Mouse (Mus musculus): ENCODE data around the gene Nphp3.

Nphp3 gene

DNA sequence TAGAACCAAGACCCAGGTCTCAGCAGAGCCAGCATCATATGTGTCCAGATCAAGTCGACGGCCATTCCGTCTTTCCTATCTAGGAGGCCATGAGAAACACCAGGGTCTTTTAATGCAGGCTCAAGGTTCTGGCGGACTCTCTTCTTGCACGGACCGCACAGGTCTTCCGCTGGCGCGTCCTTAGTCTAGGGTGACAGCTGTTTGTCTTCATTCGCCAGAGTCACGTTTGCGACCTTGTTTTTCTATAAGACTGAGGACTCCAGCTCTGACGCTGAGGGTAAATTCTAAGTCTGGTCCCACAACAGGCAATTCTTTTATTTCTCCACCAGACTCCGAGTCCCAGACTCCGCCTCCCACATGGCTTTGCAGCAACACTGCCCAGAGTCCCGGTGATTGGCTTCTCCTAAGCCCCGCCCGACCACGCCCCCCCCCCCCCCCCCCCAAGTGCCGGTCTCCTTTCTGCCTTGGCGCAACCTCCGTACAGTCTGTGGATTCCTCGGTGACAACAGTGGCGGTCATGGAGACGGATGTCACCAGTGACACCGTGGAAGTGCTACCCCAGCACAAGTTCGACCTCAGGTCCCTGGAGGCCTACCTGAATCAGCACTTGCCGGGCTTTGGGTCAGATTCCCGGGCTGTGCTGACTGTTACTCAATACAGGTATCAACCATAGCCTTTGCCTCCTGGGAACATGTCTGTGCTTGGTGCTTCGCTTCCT, 61.1 kb downstream of the Nphp3 start, which contains the start of gene Acad11:
TSS of gene Acad11 (plus strand) at position 134 of the 718 bp plus-strand sequence.
- DNase-seq (ENCODE audit: low spot score in 2 of 2): peak; percentile 75 to 79

GRCm38 (mm10) chr9:104064571-104064970, 62.2 kb downstream of the Nphp3 start:
- no peak for DNase-seq (ENCODE audit: low spot score in 2 of 2)

- no peak for DNase-seq (ENCODE audit: low spot score in 2 of 2)
These were observed 67.9 kb downstream of the Nphp3 start for GRCm38 (mm10) chr9:104070241-104070640.

DNA sequence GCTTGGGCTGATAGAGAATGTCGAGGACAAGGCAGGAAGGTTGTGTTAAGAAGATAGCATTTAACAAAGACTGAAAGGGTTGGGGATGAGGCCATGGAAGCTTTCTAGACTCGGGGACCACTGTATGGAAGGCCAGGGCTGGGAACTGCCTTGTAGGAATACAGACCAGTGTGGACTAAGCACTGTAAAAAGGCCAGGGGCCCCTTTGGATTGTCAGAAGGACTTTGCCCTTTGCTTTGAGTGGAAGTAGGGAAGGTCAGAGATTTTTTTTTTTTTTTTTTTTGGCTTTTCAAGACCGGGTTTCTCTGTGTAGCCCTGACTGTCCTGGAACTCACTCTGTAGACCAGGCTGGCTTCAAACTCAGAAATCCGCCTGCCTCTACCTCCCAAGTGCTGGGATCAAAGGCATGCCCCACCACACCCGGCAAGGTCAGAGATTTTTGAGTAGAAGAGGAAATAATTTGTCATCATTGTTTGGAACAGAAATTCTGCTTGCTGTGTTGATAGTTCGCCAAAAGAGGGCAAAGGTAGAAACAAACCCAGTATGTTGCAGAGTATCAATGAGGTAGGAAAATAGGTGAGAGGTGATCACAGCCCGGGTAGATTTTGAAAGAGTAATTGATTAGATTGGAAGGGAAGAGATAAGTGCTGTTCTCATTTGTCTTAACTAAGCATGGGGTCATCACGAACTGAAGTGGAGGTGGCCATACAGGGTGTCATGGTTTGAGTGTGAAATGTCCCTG, 68.7 kb downstream of the Nphp3 start:
- DNase-seq (ENCODE audit: low spot score in 2 of 2): no peak

- no peak for DNase-seq (ENCODE audit: low spot score in 2 of 2)
These were observed 73.5 kb downstream of the Nphp3 start for GRCm38 (mm10) chr9:104075808-104076207.

DNA sequence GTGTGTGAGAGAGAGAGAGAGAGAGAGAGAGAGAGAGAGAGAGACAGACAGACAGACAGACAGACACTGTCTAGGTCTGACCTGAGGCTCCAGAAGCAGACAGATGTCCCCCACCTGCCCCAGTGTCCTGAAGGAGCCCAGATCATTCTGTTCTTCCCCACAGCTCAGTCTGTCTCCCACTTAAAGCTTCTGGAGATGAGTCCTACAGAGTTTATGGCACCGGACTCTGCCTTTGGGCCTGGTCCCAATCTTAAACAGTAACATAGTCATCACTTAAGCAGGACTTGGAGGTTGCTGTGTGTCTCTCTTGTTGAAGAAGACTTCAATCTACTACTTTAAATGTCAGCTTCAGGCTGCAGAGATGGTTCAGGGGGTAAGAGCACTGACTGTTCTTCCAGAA, 76.4 kb downstream of the Nphp3 start:
- no peak for DNase-seq (ENCODE audit: low spot score in 2 of 2)

DNA sequence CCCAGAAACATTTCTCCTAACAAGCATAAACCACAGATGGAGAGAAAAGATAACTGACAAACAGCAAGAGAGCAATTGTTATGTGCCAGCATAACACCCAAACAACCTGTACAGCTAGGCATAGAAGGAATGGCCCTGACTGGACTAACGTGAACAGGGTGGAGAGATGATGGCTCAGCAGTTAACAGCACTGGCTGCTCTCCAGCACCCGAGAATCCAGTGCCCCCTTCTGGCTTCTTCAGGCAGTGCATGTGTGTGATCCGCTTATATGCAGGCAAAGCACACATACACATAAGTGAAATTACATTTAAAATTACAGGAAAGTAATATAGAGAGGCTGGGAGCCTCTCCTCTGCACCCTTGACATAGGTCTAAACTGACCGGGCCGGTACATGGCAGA, 77.0 kb downstream of the Nphp3 start:
- DNase-seq (ENCODE audit: low spot score in 2 of 2): peak in 1 of 2 experiments; percentile 35

DNA sequence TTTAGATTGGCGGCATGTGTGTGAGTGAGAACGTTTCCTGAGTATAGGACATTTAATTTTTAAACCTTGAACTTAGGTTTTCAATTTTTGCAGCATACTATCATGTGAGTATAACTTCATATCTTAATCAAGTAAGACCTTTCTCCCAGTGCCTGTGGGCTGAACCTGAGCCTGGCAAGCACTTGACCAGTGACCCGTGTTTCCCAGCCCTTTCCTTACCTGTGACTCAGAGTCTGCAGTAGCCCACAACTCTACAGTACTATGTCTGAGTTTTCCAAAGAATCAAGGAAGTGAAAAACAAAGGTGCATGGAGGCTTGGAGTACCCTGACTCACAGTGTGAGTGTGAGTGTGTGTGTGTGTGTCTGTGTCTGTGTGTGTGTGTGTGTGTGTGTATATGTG, 77.7 kb downstream of the Nphp3 start:
- DNase-seq (ENCODE audit: low spot score in 2 of 2): no peak

- DNase-seq (ENCODE audit: low spot score in 2 of 2): no peak
These were observed 83.5 kb downstream of the Nphp3 start for GRCm38 (mm10) chr9:104085730-104086429.

GRCm38 (mm10) chr9:104088555-104088954, 86.2 kb downstream of the Nphp3 start:
- DNase-seq (ENCODE audit: low spot score in 2 of 2): no peak

DNA sequence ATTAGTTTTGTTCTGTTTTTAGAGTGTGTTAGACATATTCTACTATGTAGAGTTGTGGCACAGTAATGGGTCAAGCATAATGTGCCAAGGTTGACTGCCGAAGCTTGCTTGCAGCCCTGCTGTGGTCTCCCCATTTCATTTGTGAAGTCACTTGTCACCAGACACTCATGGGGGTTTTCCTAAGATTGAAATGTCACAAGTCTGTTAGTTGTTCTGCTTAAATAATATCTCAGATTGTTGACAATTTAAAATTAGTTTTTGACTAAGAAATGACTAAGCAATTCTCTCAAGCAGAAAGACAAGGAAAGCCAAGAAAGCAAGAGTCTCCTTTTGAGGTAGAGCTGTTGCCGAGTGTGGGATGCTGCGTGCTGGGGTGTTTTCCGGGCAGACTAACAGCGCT, 90.6 kb downstream of the Nphp3 start:
- peak in 1 of 2 experiments; percentile 44 for DNase-seq (ENCODE audit: low spot score in 2 of 2)
